Mouse (Mus musculus): ENCODE measurements at regions not wholly inside any gene's neighbourhood (a gene's known extent, or its start where the extent isn't known, plus 50 kb on each side); places are given as distances from the start of the nearest gene placed in this dataset.

DNA sequence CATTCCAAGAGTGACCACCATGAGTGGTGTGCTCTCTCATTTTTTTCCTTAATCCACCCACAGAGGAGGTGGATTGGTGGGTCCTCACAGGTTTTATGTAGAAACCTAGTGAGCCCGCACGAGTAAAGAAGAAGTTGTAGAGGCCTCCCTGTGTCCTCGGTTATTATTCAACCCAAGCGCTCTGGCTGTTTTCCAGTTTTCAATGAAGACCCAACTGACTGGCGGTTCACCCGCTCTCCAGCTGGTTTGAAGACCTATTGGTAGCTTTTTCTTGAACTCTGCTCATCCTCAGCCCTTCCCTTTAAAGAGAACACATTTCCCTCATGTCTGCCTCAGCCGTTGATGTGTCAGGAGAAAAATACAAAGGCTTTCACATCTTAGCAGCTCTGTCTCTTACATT lies 196.7 kb upstream of the Pou3f3 start:
- Histone ChIP-seq H3K4me2 (no peak overlapping the region), H3K9me3 (no peaks in the 10 kb centered on the region), H3K36me3 (replicated peaks) (no peaks in the 10 kb centered on the region), H3K27me3 (peaks cover 9% of the 10 kb centered on the region; the same call in 1 of the 2 replicates), H3K4me1 (no peaks in the 10 kb centered on the region), H3K9ac (no peak overlapping the region), H3K4me3 (replicated peaks) (no peak overlapping the region), H3K27ac (no peak overlapping the region)
- WGBS: 81% methylated on average over 7 of the region's 7 CpGs
- no peak for ATAC-seq (ENCODE audit: low FRiP score)

DNA sequence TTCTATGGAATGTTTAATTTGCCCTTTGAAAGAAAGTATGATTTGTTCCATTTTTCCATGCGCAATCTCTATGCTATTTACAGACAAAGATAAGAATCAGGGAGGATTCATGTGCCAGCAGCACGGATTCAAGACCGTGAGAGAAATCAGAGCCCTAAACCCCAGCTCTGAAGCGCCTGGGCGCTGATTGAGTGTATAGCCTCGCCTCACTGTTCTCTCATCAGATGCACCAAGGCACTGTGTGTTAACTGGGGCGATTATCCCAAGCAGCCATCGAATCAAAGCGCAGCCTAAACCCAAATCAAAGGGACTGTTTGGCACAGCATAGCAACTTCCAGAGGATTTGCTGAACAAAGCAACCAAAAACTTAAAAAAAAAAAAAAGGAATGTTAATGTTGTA lies 191.1 kb upstream of the Pou3f3 start:
- Histone ChIP-seq H3K36me3 (replicated peaks) (no peaks in the 10 kb centered on the region), H3K4me3 (replicated peaks) (no peak overlapping the region), H3K27ac (0 out of 2 replicates have a peak overlapping the region, but pooled peaks have one; percentile 1), H3K27me3 (peaks cover 5% of the 10 kb centered on the region; the same call in 1 of the 2 replicates), H3K4me1 (peaks cover 11% of the 10 kb centered on the region), H3K9me3 (no peaks in the 10 kb centered on the region), H3K4me2 (no peak overlapping the region), H3K9ac (no peak overlapping the region)
- peak; percentile 46; the same call in 1 of the 2 replicates for ATAC-seq (ENCODE audit: low FRiP score)
- WGBS: 33% methylated on average over 9 of the region's 9 CpGs

DNA sequence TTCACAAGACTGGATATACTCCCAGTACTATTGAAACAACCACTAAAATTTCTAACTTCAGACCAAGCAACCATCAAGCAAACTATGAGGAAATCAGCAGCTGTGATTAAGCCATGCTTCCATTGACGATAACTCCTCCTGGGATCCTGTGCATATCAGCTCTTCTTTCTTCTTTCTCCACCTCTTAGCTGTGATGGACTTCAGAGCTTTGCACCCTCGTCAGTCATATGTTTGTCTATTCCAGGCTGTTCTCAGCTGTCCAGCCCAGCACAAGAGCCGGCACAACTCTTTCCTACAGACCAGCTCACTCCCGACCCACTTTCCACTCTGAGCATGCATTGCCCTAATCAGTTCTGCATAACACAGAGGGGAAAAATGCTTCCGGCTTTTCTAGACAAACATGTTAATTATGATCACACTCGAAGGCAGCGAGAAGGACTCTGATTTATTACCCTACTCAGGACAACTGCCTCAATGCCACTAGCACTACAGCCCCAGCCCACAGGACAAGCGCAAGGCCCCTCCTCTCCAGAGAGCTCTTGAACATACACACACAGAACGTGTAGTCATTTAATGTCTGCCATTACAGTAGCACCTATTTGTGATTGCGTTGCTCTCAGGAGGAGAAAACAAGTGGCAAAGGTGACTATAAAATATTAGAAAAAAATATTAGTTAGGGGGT lies 190.4 kb upstream of the Pou3f3 start:
- no peaks in the 10 kb centered on the region for H3K9me3 ChIP-seq
- H3K27me3 ChIP-seq: peaks cover 5% of the 10 kb centered on the region; the same call in 1 of the 2 replicates
- WGBS: 71% methylated on average over 10 of the region's 10 CpGs
- 0 out of 2 replicates have a peak overlapping the region, but pooled peaks have one; percentile 1 for H3K27ac ChIP-seq
- peaks cover 11% of the 10 kb centered on the region for H3K4me1 ChIP-seq
- no peak overlapping the region for H3K4me2 ChIP-seq
- no peak overlapping the region for H3K4me3 ChIP-seq (replicated peaks)
- no peaks in the 10 kb centered on the region for H3K36me3 ChIP-seq (replicated peaks)
- ATAC-seq (ENCODE audit: low FRiP score): no peak
- H3K9ac ChIP-seq: no peak overlapping the region

DNA sequence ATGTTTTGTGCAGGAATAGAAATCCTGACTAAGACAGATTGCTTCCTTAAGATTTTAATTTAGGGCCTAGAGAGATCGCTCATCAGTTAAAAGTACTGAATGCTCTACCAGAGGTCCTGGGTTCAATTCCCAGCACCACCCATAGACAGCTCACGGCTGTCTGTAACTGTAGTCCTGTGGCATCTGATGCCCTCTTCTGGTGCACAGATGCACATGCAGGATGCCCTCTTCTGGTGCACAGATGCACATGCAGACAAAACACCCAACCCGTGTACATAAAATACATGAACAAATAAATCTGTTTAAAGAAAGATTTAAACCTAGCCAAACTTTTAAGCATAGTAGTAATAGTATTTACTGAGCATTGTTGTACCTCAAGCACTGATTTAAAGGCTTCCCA lies 181.2 kb upstream of the Pou3f3 start:
- Histone ChIP-seq H3K36me3 (replicated peaks) (no peaks in the 10 kb centered on the region), H3K27me3 (no peaks in the 10 kb centered on the region), H3K4me1 (no peaks in the 10 kb centered on the region), H3K9me3 (no peaks in the 10 kb centered on the region), H3K4me2 (no peak overlapping the region), H3K27ac (no peak overlapping the region), H3K9ac (no peak overlapping the region), H3K4me3 (replicated peaks) (no peak overlapping the region)
- 92% methylated on average over 3 of the region's 3 CpGs for WGBS
- ATAC-seq (ENCODE audit: low FRiP score): no peak

DNA sequence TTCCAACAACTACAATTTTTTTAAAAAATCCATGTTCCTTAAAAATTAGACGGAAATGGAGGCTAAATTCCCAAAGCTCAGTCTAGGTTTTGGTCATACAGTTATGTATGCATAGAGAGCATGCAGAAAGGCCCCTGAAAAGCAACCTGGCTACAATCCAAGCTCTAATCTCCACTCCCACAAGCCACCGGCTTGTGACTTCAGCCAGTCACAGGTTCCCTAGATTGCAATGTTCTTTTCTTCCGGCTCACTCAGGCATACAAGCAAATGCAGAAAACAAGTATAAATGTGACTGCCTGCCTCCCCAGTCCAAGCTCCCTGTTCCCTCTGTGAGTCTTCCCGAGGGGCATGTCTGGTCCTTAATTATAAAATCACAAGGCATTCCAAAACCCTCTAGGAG lies 171.2 kb upstream of the Pou3f3 start:
- no peak for ATAC-seq (ENCODE audit: low FRiP score)
- Histone ChIP-seq H3K27ac (no peak overlapping the region), H3K9ac (no peak overlapping the region), H3K36me3 (replicated peaks) (no peaks in the 10 kb centered on the region), H3K4me2 (no peak overlapping the region), H3K4me1 (peaks cover 7% of the 10 kb centered on the region), H3K4me3 (replicated peaks) (no peak overlapping the region), H3K9me3 (no peaks in the 10 kb centered on the region), H3K27me3 (0 out of 2 replicates have a peak, but pooled peaks cover 5% of the 10 kb centered on the region)
- WGBS: 36% methylated on average over 4 of the region's 4 CpGs

DNA sequence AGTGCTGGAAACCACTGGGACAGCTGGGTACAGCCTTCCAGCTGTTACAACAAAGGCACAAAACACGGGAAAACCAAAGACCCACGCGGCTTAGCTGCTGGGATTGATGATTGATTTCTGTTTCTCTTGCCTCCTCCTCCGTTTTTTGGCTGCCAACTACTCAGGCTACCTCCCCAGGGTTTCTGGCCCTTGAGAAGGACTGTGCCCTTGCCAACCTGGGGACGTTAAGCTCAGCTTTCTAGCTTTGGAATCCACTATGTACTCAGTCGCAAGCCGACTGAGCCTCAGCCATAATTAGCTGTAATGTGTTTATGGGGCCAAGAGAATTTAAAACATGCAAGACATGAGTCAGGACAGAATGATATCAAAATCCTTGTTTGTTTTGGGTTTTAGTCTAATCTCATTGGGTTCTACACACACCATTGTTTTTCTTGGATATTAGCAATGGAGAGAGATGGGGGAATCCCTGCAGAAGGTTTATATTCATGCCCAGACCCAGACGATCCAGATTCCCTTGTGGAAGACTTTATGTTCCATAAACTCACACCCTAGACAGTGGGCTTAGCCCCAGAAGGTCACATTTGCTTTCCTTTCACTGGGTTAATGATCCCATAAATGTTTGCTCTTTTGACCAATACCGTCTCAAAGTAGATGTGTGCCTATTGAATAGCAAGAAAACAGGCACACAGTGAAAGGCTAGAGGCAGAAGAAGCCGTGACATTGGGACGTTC lies 167.7 kb upstream of the Pou3f3 start:
- 0 out of 2 replicates have a peak, but pooled peaks cover 5% of the 10 kb centered on the region for H3K27me3 ChIP-seq
- no peak for ATAC-seq (ENCODE audit: low FRiP score)
- no peak overlapping the region for H3K27ac ChIP-seq
- H3K4me2 ChIP-seq: no peak overlapping the region
- H3K4me3 ChIP-seq (replicated peaks): no peak overlapping the region
- peaks cover 7% of the 10 kb centered on the region for H3K4me1 ChIP-seq
- H3K9ac ChIP-seq: no peak overlapping the region
- 79% methylated on average over 11 of the region's 11 CpGs for WGBS
- no peaks in the 10 kb centered on the region for H3K36me3 ChIP-seq (replicated peaks)
- no peaks in the 10 kb centered on the region for H3K9me3 ChIP-seq

DNA sequence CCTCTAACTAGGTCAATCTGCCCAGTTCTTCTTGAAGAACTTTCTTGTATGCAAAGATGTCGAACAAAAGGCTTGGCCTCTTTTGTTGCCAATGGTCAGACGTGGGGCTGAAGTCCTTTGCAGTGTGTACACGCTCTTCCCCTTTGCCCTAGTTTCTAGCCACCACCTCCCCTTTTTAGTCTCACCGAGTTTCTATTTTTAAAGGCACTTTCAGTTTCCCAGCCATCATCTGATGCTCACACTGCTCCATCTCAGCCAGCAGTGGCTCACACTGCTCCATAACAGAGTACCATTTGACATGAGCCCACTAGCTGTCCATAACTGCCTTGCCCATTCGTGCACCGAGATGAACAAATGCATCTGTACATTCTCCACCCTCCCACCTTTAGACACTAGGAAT lies 162.7 kb upstream of the Pou3f3 start:
- Histone ChIP-seq H3K4me1 (0 out of 2 replicates have a peak, but pooled peaks cover under 1% of the 10 kb centered on the region), H3K4me2 (no peak overlapping the region), H3K36me3 (replicated peaks) (no peaks in the 10 kb centered on the region), H3K27ac (no peak overlapping the region), H3K4me3 (replicated peaks) (no peak overlapping the region), H3K9ac (no peak overlapping the region), H3K9me3 (no peaks in the 10 kb centered on the region), H3K27me3 (no peaks in the 10 kb centered on the region)
- no peak for ATAC-seq (ENCODE audit: low FRiP score)
- 80% methylated on average over 6 of the region's 6 CpGs for WGBS

DNA sequence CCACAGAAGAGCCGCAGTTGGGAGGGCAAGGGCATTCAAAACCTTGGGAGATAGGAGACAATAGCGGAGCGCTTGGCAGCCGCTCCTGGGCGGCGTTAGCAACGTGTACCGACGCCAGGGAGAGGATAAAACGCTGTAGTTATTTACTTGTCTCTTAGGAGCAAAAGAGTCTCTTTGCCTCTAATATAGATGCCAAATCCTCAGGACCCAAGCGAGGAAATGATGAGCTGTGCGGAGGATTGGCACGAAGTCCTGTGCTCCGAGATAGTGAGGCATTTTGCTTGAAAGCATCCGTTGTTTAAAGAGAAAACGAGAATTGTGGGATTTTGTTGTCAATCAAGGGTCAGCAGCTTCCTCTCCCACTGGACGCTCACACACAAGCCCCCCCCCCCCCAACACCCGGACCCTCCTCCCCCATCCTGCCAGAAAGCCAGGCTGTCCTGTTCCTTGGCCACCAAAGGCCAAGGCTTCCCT lies 156.5 kb upstream of the Pou3f3 start:
- no peaks in the 10 kb centered on the region for H3K36me3 ChIP-seq (replicated peaks)
- peak overlapping the region; percentile 64 for H3K4me2 ChIP-seq
- ATAC-seq (ENCODE audit: low FRiP score): peak; percentile 45
- 11% methylated on average over 18 of the region's 18 CpGs for WGBS
- H3K27ac ChIP-seq: peak overlapping the region; percentile 87
- peaks cover 54% of the 10 kb centered on the region for H3K4me1 ChIP-seq
- peak overlapping the region; percentile 40; the same call in 1 of the 2 replicates for H3K9ac ChIP-seq
- H3K27me3 ChIP-seq: peaks cover 7% of the 10 kb centered on the region; the same call in 1 of the 2 replicates
- H3K4me3 ChIP-seq (replicated peaks): peak overlapping the region; percentile 28
- H3K9me3 ChIP-seq: no peaks in the 10 kb centered on the region

DNA sequence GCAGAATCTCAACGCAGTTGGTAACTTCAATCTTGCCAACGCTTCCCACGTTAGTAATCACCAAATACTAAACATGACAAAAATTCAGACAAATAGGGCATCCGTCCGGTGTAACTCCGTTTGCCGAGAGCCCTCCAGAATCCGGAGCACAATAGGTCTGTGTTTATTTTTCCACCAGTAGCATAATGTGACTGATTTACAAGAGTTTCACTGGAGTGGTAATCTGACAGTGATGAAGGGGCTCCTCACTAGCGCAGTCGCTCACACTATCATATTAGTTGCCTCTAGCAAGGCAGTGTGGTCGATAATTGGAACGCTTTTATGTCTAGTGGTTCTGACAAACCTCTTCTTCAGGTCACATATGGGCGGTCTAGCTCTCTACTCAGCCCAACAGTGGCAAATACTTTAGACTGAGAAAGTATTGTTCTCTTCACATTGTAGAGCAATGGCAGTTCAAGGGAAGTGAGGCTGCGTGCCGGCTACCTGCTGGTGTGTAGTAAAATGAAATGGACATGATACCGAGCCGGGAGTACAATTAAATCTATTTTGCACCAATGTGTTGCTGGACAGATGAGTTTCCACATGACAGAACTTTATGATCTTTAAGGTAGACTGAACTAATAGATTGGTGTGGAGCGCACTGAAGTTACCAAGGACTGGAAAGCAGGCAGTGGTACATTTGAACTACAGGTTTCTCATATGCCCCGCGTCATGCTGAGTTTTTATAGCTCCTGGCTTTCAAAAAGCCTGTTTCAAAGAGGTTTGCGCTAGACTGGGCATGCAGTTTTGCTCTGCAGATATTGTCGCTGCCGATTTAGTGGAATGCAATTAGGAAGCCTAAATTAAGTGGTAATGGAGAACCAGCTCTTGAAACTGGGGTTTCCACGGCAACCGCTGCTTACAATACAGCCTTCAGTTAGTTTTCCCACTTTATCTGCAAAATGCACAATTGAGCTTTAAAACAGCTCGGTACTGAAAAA lies 155.7 kb upstream of the Pou3f3 start:
- H3K9ac ChIP-seq: 0 out of 2 replicates have a peak overlapping the region, but pooled peaks have one; percentile 40
- H3K27ac ChIP-seq: peak overlapping the region; percentile 87
- H3K4me2 ChIP-seq: peak overlapping the region; percentile 64
- 9% methylated on average over 26 of the region's 26 CpGs for WGBS
- H3K4me3 ChIP-seq (replicated peaks): peak overlapping the region; percentile 28
- ATAC-seq (ENCODE audit: low FRiP score): peak; percentile 79
- no peaks in the 10 kb centered on the region for H3K36me3 ChIP-seq (replicated peaks)
- H3K4me1 ChIP-seq: peaks cover 54% of the 10 kb centered on the region
- H3K9me3 ChIP-seq: no peaks in the 10 kb centered on the region
- peaks cover 7% of the 10 kb centered on the region; the same call in 1 of the 2 replicates for H3K27me3 ChIP-seq

DNA sequence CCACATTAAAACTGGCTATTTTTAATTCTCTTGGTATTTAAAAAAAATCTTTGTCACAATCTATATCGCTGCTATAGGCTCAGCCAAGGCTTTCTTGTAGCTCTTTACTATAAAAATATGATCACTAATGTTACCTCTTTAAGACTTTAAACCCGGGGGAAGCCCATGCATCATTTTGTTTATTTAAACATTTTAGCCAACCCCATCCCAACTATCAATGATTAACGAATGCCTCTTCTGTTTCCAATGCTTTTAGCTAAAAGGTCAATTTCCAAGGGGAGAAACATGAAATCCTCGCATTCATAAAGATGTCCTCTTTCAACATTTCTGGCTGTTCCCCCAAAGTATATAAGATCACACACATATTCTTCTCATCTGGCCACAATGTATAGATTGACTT lies 153.6 kb upstream of the Pou3f3 start:
- H3K9me3 ChIP-seq: no peaks in the 10 kb centered on the region
- H3K4me3 ChIP-seq (replicated peaks): no peak overlapping the region
- 76% methylated on average over 4 of the region's 4 CpGs for WGBS
- peaks cover 7% of the 10 kb centered on the region; the same call in 1 of the 2 replicates for H3K27me3 ChIP-seq
- H3K4me1 ChIP-seq: peaks cover 54% of the 10 kb centered on the region
- H3K9ac ChIP-seq: no peak overlapping the region
- H3K27ac ChIP-seq: no peak overlapping the region
- no peaks in the 10 kb centered on the region for H3K36me3 ChIP-seq (replicated peaks)
- no peak overlapping the region for H3K4me2 ChIP-seq
- ATAC-seq (ENCODE audit: low FRiP score): no peak

DNA sequence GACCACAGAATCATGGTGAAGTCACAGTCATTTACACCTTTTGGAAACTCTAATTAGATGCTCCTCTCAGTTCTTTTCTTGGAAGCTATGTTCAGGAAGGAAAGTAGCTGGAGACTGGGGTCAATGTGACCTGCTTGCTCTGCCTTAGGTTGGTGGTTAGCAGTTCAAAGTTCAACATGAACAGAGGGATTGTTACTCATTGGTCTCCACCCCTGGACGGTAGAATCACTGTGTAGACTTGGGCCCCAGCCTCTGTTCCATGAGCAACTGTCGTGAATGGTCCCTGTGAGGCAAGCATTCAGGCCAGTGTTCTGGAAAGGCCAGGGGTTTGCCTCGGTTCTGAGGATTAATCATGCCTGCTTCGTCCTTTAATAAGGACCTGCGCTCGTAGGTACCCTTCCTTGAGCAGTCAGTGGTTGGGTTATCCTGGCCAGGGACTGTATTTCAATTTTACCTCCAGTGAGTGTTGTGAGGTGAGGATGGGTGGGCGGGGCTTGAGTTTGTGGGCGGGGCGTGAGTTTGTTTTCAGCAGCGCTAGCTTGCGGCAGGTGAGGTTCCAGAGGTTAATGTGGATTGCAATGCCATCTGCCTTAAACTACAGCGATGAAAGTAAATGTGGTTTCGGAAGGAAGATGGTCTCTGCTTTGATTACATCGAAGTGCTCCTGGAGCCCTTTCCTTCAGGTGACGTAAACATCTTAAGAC lies 152.6 kb upstream of the Pou3f3 start:
- Histone ChIP-seq H3K9ac (no peak overlapping the region), H3K27me3 (peaks cover 7% of the 10 kb centered on the region; the same call in 1 of the 2 replicates), H3K27ac (0 out of 2 replicates have a peak overlapping the region, but pooled peaks have one; percentile 2), H3K4me3 (replicated peaks) (no peak overlapping the region), H3K9me3 (no peaks in the 10 kb centered on the region), H3K4me2 (peak overlapping the region; percentile 21; the same call in 1 of the 2 replicates), H3K36me3 (replicated peaks) (no peaks in the 10 kb centered on the region), H3K4me1 (peaks cover 52% of the 10 kb centered on the region)
- 30% methylated on average over 15 of the region's 15 CpGs for WGBS
- no peak for ATAC-seq (ENCODE audit: low FRiP score)

Data from forebrain, embryonic 12.5 days (tissue).